Mouse (Mus musculus): ENCODE data around the gene Zdhhc6.

DNA sequence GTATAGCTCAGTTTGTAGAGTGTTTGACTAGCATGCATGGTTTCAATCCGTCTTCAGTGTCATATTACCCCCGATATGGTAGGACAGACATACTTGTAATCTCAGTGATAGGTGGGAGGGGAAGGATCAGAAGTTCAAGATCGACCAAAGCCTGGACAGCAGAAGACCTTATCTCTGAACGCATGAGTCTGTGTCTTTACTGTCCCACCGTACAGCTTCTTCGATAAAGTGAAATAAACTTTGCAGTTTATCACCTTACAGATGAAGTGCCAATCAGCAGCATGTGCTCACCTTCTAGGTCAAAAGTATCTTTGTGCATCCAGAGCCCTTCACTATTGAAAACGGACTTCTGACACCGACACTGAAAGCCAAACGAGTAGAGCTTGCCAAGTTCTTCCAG, 20.8 kb downstream of the Zdhhc6 start:
- TF ChIP-seq MAX (IDR thresholded peaks at IDR 0.05; ENCODE audit: low read depth) (no peak), POLR2A (IDR thresholded peaks at IDR 0.05; ENCODE audit: insufficient read length, low read depth) (no peak), CEBPB (IDR thresholded peaks at IDR 0.05; ENCODE audit: insufficient read depth, poor library complexity, severe bottlenecking) (no peak), MYOD1 (IDR thresholded peaks at IDR 0.05; ENCODE audit: control insufficient read depth in 1 of 3, insufficient read length in 2 of 3, low read depth in 2 of 3) (no peak), E2F4 (IDR thresholded peaks at IDR 0.05; ENCODE audit: insufficient read depth) (no peak), TCF3 (IDR thresholded peaks at IDR 0.05; ENCODE audit: insufficient read length, low read depth) (no peak), POLR2AphosphoS2 (IDR thresholded peaks at IDR 0.05; ENCODE audit: insufficient read length, low read depth) (no peak), TCF12 (IDR thresholded peaks at IDR 0.05; ENCODE audit: insufficient read depth, poor library complexity, severe bottlenecking) (no peak), USF1 (IDR thresholded peaks at IDR 0.05; ENCODE audit: low read depth) (no peak), SRF (IDR thresholded peaks at IDR 0.05; ENCODE audit: control insufficient read depth, insufficient read length, low read depth) (no peak), REST (IDR thresholded peaks at IDR 0.05; ENCODE audit: insufficient read depth, insufficient read length) (no peak)

Data from myocyte (in vitro differentiated cells).